Mouse (Mus musculus): Measurements from ENCODE around the gene Ipcef1.
"Not testable (repeated sequence)": the region's sequence is repeated elsewhere in the genome, so short reads cannot be mapped to it uniquely, and the experiment has no call there.

Gene Ipcef1

GRCm38 (mm10) chr10:7035547-7035946, 16.7 kb downstream of the Ipcef1 start:
- in situ Hi-C loops (cut with MboI, MseI) = no loop called here

- in situ Hi-C loops (cut with MboI, MseI) = no loop called here
These were observed 18.8 kb downstream of the Ipcef1 start for GRCm38 (mm10) chr10:7033459-7033858.

DNA sequence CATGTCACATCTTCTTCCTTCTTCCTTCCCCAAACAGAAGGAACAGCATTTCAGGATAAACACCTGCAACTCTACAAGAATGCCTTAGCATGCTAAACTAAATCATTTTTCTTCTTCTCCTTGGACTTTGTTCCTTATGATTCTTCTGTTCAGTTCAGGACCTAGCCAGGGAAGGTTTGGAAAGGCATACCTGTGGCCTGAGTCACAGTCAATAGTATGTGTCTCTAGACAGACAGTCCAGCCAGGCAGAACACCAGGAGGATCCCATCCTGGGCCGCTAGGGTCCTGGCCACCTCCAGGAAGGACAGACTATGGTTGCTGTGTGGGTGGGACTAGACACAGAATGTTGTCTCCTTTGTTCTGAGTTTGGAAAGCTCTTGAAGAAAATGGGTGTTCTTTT, 27.2 kb downstream of the Ipcef1 start:
- in situ Hi-C loops (cut with MboI, MseI) = no loop called here

DNA sequence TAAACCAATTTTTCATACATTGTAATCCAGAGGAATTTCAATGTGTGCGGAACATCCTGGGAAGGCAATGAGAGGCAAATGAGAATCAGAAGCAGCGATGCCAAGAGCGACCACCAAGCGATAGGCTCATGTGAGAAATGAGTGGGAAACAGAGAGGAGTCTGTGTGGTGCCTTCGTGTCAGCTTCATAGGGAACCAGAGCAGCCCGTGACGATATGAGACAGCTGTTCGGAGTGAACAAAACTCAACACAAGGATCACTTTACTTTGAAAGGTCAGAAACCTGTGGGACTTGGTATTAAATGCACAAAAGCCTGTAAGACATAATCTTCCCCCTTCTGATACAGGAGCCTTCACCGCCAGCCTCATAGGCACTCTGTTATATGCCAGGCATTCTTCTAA, 31.7 kb downstream of the Ipcef1 start:
- in situ Hi-C loops (cut with MboI, MseI) = loop anchor here (5.0 kb wide), 1 partner anchor 88 kb away; no protein-coding TSS in a partner anchor

DNA sequence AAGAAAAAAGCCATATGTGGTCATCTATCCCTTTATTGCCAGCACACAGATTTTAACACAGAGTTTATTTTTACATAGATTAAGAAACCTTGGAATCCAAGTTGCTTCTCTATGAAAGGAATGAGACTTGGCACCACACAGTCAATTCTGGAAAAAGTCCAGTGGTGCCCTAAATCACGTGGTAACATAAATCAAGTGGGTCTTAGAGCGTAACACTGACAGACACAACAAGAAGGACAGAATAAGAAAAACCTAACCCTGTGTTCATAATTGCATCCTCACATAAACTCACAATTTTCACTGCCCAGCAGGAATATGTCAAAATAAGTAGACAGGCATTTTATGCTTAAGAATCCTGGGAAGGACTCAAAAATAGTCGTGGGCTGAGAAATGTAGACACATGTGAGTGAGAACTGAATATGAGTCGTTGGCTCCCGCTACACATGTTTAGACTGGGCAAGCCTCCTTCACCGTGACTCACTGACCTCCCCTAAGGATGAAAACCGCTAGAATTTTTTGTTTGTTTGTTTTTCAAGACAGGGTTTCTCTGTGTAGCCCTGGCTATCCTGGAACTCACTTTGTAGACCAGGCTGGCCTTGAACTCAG, 32.4 kb downstream of the Ipcef1 start:
- in situ Hi-C loops (cut with MboI, MseI) = loop anchor here (5.0 kb wide), 1 partner anchor 88 kb away; no protein-coding TSS in a partner anchor

DNA sequence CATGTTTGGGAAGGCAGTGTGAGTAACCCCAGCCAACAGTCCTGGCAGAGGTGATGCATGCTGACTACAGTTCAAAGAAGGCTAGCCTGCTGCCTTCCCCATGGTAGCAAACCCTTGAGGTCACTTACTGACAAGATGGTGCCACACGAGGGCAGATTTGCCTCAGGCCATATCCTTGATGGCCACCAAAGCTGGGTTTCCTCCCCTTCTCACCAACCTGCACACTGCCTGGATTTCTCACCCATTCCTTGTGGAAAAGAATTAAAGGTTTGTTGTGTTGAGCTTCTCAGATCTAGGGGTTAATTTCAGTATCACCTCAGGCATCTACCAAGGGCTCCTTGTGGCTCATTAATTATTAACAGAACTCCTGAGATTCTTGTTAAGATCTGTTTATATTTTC, 37.1 kb downstream of the Ipcef1 start:
- in situ Hi-C loops (cut with MboI, MseI) = no loop called here

DNA sequence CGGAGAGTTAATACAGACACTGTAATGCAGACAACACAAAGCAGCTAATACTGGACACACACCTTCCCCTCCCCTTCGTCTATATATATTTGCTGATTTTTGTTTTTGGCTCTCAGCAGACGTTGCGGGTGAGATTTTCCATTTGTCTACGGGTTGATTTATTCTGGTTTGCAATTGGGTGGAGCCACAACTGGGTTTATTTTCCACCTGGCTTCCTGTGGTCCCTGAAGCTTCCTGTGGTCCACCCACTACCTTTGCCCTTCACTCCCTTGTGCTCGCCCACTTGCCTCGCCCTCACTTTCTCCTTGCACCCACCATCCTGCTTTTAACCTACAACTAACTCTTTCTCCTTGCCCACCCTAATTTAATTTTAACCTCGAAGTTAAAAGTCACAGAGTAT, 41.7 kb downstream of the Ipcef1 start:
- in situ Hi-C loops (cut with MboI, MseI) = no loop called here

DNA sequence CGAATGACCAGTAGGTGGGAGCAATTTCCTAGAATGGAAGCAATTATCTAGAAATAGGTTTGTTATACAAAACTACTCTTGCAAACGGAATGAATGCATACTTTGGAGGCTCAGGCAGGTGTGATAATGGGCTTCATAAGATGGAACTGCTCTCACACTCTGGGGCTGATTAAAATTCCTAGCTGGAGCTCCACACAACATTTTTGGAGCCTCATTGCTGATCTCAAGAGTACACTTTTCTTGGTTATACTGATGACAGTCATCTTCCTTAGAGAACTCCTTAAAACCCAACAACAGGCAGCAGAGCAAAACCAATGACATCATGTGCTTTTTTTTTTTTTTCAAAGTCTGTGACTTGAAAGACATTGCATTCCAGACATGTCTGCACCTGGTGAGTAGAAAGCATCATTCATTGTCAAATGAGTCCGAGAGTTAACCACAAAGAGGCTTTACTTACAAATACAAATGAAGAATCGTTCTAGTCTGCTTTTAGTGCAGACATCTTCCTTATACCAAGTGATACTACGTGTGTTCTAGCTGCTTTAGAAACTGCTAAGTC, 47.2 kb downstream of the Ipcef1 start:
- in situ Hi-C loops (cut with MboI, MseI) = no loop called here

GRCm38 (mm10) chr10:7003898-7004297, 48.4 kb downstream of the Ipcef1 start:
- in situ Hi-C loops (cut with MboI, MseI) = not testable (repeated sequence)

DNA sequence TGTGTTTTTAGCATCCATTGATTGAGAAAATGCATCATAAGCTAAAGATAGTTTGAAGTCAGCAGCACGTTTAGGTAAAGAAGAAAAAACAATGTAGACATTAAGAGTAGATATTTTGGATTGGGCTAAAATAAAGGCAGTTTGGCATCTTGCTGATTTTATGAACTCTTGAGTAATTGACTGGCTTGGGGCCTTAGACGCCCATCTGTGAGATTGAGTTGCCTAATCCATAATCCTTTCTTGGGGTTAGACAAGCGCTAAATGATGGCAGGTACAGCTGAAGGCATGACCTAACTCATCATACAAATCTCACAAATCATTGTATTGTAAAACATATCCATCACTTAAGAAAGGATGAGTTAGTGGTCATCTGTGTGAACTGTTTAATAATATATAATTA, 52.9 kb downstream of the Ipcef1 start:
- in situ Hi-C loops (cut with MboI, MseI) = loop anchor here (5.0 to 25.0 kb wide), 3 partner anchors 107 to 1187 kb away; partner anchors contain the start of genes Fbxo5, Lrp11 and Mtrf1l

GRCm38 (mm10) chr10:6998576-6999250, 53.6 kb downstream of the Ipcef1 start:
- in situ Hi-C loops (cut with MboI, MseI) = loop anchor here (5.0 to 25.0 kb wide), 3 partner anchors 106 to 1186 kb away; partner anchors contain the start of genes Fbxo5, Lrp11 and Mtrf1l

DNA sequence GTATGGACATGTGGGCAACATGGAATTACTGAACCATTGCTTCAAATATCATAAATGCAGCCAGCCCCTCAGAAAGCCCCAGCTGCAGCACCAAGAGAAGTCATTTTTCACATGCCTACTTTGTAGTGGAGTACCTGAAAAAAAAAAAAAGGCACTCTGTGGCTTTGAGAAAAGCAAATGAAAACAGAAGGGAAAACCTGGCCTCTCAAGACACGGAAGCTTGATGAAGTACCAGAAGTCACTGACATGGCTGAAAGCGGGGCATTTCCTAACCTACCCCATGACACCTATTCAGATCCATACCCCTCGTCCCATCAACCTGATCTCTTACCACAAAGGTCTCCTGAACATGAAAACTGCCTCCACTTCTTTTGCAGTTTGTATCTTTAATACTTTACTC, 55.4 kb downstream of the Ipcef1 start:
- in situ Hi-C loops (cut with MboI, MseI) = loop anchor here (5.0 to 25.0 kb wide), 3 partner anchors 105 to 1185 kb away; partner anchors contain the start of genes Fbxo5, Lrp11 and Mtrf1l

GRCm38 (mm10) chr10:6988555-6988954, 63.7 kb downstream of the Ipcef1 start:
- in situ Hi-C loops (cut with MboI, MseI) = loop anchor here (25.0 kb wide), 2 partner anchors 599 to 1176 kb away; partner anchors contain the start of genes Fbxo5, Lrp11 and Mtrf1l

GRCm38 (mm10) chr10:6987399-6988098, 64.7 kb downstream of the Ipcef1 start:
- in situ Hi-C loops (cut with MboI, MseI) = loop anchor here (25.0 kb wide), 2 partner anchors 600 to 1175 kb away; partner anchors contain the start of genes Fbxo5, Lrp11 and Mtrf1l

- in situ Hi-C loops (cut with MboI, MseI) = loop anchor here (25.0 kb wide), 2 partner anchors 601 to 1174 kb away; partner anchors contain the start of genes Fbxo5, Lrp11 and Mtrf1l
These were observed 66.0 kb downstream of the Ipcef1 start for GRCm38 (mm10) chr10:6986246-6986645.

DNA sequence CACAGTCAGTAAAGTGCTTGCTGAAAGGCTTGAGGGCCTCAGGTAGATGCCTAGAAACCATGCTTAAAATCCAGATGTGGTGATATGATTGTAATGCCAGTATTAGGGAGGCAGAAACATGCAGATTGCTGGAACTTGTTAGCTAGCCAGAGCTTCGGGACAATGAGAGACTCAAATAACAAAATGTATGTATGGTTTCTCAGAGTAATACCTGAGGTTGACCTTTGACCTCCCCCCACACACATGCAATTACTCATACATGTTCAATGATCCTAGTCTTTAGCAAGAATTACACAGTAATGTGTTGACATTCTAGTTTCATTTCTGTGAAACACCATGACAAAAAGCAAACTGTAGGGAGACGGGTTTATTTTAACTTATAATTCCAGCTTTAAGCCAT, 68.8 kb downstream of the Ipcef1 start:
- in situ Hi-C loops (cut with MboI, MseI) = loop anchor here (25.0 kb wide), 2 partner anchors 604 to 1171 kb away; partner anchors contain the start of genes Fbxo5, Lrp11 and Mtrf1l

DNA sequence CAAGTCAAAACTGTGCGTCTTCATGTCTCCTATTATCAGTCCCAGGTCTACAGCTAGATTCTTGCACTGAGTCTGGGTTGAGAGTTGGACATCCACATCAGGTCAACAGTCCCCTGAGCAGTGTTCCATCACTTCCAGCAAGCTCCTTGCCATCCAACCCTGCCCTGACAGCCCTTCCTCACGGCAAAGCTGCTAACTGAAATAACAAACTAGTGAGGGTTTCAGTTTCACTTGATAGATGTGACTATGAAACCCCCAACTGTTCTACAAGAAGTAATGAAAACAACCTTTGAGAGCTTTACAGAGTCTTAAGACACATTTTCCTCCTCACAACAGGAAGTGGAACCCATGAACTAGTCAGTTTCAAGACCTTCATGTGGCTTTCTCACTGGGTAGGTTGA, 69.5 kb downstream of the Ipcef1 start:
- in situ Hi-C loops (cut with MboI, MseI) = loop anchor here (25.0 kb wide), 2 partner anchors 605 to 1170 kb away; partner anchors contain the start of genes Fbxo5, Lrp11 and Mtrf1l

- in situ Hi-C loops (cut with MboI, MseI) = loop anchor here (25.0 kb wide), 2 partner anchors 607 to 1168 kb away; partner anchors contain the start of genes Fbxo5, Lrp11 and Mtrf1l
These were observed 72.0 kb downstream of the Ipcef1 start for GRCm38 (mm10) chr10:6980236-6980635.

GRCm38 (mm10) chr10:6979789-6980188, 72.5 kb downstream of the Ipcef1 start:
- in situ Hi-C loops (cut with MboI, MseI) = loop anchor here (25.0 kb wide), 2 partner anchors 608 to 1167 kb away; partner anchors contain the start of genes Fbxo5, Lrp11 and Mtrf1l

DNA sequence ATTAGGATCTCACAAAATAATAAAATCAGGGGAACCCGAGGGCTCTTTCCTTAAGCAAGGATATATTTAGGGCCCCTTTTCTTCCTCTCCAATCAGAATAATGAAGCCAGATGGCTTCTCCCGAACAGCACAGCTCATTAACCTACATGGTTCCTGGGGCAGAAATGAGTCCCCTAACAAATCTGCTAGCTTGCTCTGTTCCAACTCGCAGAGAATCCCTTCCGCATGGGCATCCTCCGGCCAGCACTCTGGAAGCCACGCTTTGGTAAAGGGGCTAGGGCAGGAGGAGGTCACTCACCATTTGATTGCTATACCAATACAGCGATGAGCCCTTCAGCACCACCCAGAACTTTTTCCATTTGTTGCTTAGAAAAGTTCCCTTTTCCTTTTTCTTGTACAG, 73.1 kb downstream of the Ipcef1 start:
- in situ Hi-C loops (cut with MboI, MseI) = loop anchor here (25.0 kb wide), 2 partner anchors 608 to 1167 kb away; partner anchors contain the start of genes Fbxo5, Lrp11 and Mtrf1l

- in situ Hi-C loops (cut with MboI, MseI) = loop anchor here (25.0 kb wide), 2 partner anchors 609 to 1166 kb away; partner anchors contain the start of genes Fbxo5, Lrp11 and Mtrf1l
These were observed 73.5 kb downstream of the Ipcef1 start for GRCm38 (mm10) chr10:6978733-6979132.

All from T-helper 2 cell (primary cell).